Mouse (Mus musculus) urinary bladder, postnatal 25 days (tissue): ENCODE measurements at regions not wholly inside any gene's neighbourhood (a gene's known extent, or its start where the extent isn't known, plus 50 kb on each side); places are given as distances from the start of the nearest gene placed in this dataset.

Experiments
- DNase-seq: peaks from one replicate; pipeline ENCODE4 v3.0.0; 2022; ENCODE audit warnings: low spot score

- no peak for DNase-seq
These were observed 315.4 kb downstream of the Cog6 start for GRCm38 (mm10) chr3:52701601-52702000.

DNA sequence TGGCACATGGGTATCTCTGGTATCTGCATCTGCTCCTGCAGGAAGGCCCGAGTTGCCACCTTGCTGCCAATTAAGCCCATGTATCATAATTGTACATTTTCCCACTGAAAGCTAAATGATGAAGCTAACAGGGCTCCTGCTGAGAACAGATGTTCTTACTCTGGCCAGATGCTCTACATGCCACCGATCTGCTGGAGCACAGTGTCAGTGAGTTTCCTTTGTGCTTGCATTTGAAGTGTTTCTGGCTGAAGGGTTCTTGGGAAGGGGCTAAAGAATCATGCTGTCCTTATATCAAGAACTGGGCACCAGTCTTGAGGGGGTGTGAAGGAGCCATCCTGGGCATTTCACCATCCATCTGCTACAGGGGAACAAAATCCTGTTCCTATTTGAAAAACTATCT, 323.2 kb downstream of the Cog6 start:
- DNase-seq, result no peak

DNA sequence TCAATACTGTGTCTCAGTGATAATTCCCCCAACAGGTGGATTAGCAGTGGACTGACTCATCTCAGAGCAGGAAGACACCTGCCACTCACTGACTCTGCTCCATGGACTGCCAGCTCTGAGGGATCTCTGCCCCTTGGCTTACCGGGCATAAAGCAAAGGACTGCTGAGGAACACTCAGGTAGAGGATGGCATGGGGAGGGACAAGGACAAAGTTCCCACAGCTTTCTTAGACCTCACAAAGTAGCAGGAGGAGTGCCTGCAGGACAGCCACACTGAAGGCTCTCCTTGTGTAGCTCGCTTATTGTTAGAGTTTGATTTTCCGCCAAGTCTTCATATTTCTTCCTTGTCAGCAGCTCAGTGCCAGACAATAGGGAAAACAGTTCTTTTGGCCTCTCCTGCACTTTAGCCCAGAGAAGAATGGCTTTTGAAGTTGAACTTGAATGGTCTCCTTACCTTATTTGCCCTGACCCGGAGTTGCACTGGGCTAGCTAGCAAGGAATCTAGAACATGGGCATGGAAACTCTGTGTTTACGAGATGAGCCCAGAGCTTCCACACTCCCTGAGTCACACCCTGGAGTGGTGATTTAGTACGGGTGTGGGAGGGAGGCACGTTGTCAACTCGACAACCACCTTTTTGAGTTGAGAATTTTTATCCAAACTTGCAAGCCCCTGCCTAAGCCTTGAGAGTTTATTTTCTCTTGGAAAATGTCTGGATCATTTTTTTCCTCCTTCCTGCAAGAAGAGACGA, 331.4 kb downstream of the Cog6 start:
- peak; percentile 10 for DNase-seq

GRCm38 (mm10) chr3:52680824-52681388, 336.1 kb downstream of the Cog6 start:
- no peak for DNase-seq

DNA sequence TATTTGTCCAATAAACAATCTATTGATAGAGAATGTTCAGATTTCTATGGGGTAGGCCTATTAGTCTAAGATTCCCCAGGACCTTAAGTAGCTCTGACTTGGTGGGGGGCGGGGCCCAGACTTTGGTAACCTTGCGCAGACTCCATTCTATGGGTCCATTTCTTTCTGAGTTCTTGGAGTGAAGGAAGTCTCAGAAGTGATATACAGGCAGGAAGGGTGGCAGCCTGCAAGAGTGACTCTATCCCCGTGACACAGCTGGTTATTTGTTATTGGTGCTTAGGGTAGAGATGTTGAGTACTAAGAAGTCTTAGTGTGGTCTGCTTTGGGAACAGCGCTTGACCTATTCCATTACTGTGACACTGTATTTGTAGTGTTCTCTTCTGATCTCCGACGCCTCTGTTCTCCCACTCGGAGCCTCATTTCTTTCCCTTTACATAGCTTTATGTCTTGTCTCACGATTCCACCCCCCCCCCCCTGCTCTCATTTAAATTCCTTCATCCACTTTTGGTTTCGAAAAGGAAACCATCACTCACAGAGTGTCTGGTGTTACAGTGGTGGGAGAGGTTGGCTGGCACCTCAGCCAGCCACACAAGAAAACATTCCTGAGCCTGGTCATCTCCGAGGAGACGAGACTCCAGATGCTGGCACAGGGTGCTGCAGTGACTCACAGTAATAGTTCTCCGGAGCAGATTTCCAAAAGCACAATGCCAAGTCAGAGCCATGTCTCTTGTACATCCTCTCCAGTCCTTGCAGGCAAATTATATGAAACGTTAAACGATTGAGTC, 340.0 kb downstream of the Cog6 start:
- DNase-seq, result no peak

GRCm38 (mm10) chr3:52670628-52671028, 346.4 kb downstream of the Cog6 start:
- no peak for DNase-seq

DNA sequence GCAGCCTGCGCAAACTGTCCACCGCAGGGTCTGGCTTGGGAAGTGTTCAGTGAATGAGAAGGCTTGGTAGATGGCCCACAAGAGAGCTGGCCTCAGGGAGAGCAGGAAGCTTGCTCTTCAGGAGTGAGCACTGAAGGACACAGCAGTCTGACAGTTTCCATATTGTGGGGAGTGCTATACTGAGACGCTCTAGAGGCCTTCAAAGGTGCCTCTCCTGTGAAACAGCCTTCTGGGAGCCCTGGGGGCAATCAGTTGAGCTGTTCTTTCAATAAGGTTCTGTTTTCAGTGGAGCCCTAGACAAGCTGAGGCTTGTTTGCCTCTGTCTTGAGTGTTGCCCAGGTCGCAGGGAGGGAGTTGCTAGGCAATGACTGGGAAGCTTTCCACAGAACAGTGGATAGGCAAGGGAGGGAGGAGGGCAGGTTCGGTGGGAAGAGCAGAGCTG, 353.9 kb downstream of the Cog6 start:
- DNase-seq, result no peak

GRCm38 (mm10) chr3:52662164-52662908, 354.7 kb downstream of the Cog6 start:
- no peak for DNase-seq

GRCm38 (mm10) chr3:52653006-52653405, 364.0 kb downstream of the Cog6 start:
- no peak for DNase-seq

GRCm38 (mm10) chr3:52652476-52652870, 364.6 kb downstream of the Cog6 start:
- DNase-seq, result no peak

- DNase-seq, result no peak
These were observed 365.1 kb downstream of the Cog6 start for GRCm38 (mm10) chr3:52651862-52652475.

- DNase-seq, result no peak
These were observed 367.0 kb downstream of the Cog6 start for GRCm38 (mm10) chr3:52650071-52650470.

GRCm38 (mm10) chr3:52648836-52649500, 368.1 kb downstream of the Cog6 start:
- no peak for DNase-seq

- DNase-seq, result no peak
These were observed 369.1 kb downstream of the Cog6 start for GRCm38 (mm10) chr3:52647900-52648299.

DNA sequence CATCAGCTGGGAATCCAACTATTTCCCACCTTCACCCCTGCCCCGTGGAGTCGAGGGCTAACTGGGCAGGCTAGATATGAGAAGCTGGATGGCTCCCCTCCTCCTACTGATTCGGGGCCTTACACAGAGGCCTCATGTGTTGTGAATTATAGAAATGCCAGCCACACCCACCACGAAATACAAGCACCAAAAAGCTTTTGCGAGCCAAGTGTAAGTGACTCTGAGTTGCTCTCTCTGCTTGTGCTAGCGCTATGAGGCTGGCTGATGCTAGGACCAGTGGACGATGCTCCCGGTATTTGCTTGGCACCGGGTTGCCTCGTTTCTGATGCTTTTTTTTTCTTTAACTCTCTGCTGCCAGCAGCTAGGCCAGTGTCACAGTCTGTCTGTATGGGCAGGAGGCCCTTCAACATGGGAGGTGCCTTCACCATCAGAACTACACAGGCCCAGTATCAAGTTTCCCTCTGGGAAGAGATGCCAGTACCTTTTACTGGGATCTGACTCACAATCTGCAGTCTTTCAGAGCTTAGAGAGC, 369.8 kb downstream of the Cog6 start:
- DNase-seq, result no peak

- DNase-seq, result no peak
These were observed 371.9 kb downstream of the Cog6 start for GRCm38 (mm10) chr3:52645156-52645555.

GRCm38 (mm10) chr3:52644178-52645128, 372.6 kb downstream of the Cog6 start:
- DNase-seq, result no peak

GRCm38 (mm10) chr3:52643796-52644177, 373.2 kb downstream of the Cog6 start:
- DNase-seq, result no peak

DNA sequence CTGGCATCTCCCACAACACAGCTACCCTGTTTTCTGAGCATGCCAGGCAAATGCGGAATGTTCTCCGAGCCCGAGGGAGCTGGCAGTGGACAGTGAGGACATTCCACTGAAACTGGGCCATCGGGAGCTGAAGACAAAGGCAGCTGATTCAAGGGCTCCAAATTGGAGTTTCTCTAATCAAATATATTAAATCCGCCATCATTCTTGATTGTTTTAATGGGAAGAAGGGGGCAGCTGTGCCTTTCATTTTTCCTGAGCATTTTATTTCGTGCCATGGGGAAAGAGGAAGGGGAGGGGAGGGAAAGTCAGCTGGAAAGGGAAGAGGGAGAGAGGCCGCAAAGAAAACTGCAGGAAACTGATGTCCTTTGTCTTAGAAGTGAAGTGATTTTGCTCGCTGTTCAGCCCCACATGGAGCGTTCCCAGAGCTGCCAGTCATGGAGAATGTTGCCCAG, 373.9 kb downstream of the Cog6 start:
- no peak for DNase-seq
